Mouse (Mus musculus) Patski (cell line): ENCODE data around the gene Ccdc36. TPM values are rescaled to one million over a fixed set of nuclear protein-coding genes. Genes with fewer than 3 reads are reported as not detected.

Experiments used
- ATAC-seq: fragments of 100-300 bp; one replicate; pipeline ENCODE4 v1.8.0; 2021
- CTCF ChIA-PET: fragments of 350-600 bp; sonication (Branson Sonifier 250); formaldehyde crosslinking; loops from one replicate; lab custom pipeline; 2022; ENCODE audit warnings: inconsistent platforms; lab: Charles Lee
- POLR2A ChIA-PET: fragments of 350-600 bp; sonication (Branson Sonifier 250); formaldehyde crosslinking; loops from one replicate; lab custom pipeline; 2022; ENCODE audit warnings: antibody characterized with exemption, inconsistent platforms; lab: Charles Lee
- DNase-seq: peaks from one replicate; pipeline ENCODE4 v3.0.0-alpha.2; 2011; ENCODE audit warnings: low read depth, low spot score
- H3K27me3 ChIP-seq: fragments of 371-371 bp; one replicate; pipeline ENCODE4 v1.5.1; 2021
- CTCF ChIP-seq: fragments of 100-300 bp; IDR thresholded peaks from one replicate; pipeline ENCODE4 v1.5.1; 2021
- in situ Hi-C: fragments of 300-500 bp; cut with MboI; formaldehyde crosslinking; loops from 3 replicates; pipeline ENCODE4 v1.11.1; 2018; ENCODE audit warnings: low pct_unique_long_range_greater_than_20kb, mixed read lengths
- polyA plus RNA-seq: library from polyadenylated mRNA; unstranded; gene quantifications from one replicate; pipeline ENCODE4 v1.2.3, GENCODE M21; 2021

Ccdc36 gene
- polyA plus RNA-seq, result not detected

GRCm38 (mm10) chr9:108428384-108428783 lies at the start of gene Ccdc36:
Gene Ccdc36 (minus strand): TSS chr9:108428484.
- DNase-seq, result no peak
- in situ Hi-C loops, result no loop called here
- ChIA-PET POLR2A (interaction anchor here (0.7 kb wide), 1 partner anchor 1884 kb away, joined by 3 read pairs; no protein-coding TSS in a partner anchor), CTCF (interaction anchor here (1.4 kb wide), 1 partner anchor 27 kb away, joined by 3 read pairs; no protein-coding TSS in a partner anchor)
- no peak for ATAC-seq
- TF ChIP-seq CTCF, result no peak
- peaks cover 19% of the 10 kb centered on the region for H3K27me3 ChIP-seq

GRCm38 (mm10) chr9:108474528-108474927 lies 46.2 kb upstream of the Ccdc36 start:
- ATAC-seq (no peak), DNase-seq (no peak)
- ChIA-PET CTCF (no interaction called here), POLR2A (no interaction called here)
- in situ Hi-C loops, result no loop called here
- TF ChIP-seq CTCF, result no peak
- no peaks in the 10 kb centered on the region for H3K27me3 ChIP-seq

GRCm38 (mm10) chr9:108469845-108470244 lies 41.6 kb upstream of the Ccdc36 start:
- no peak for DNase-seq
- ChIA-PET CTCF (no interaction called here), POLR2A (no interaction called here)
- no peaks in the 10 kb centered on the region for H3K27me3 ChIP-seq
- in situ Hi-C loops, result no loop called here
- ATAC-seq, result no peak
- no peak for TF ChIP-seq CTCF

- ChIA-PET POLR2A (no interaction called here), CTCF (no interaction called here)
- in situ Hi-C loops, result no loop called here
- DNase-seq, result no peak
- TF ChIP-seq CTCF, result no peak
- no peak for ATAC-seq
- H3K27me3 ChIP-seq, result no peaks in the 10 kb centered on the region
These were observed 41.1 kb upstream of the Ccdc36 start for GRCm38 (mm10) chr9:108469430-108469829.

GRCm38 (mm10) chr9:108466219-108466618 lies 37.9 kb upstream of the Ccdc36 start:
- TF ChIP-seq CTCF, result no peak
- in situ Hi-C loops, result no loop called here
- ATAC-seq (no peak), DNase-seq (no peak)
- ChIA-PET POLR2A (no interaction called here), CTCF (no interaction called here)
- H3K27me3 ChIP-seq, result no peaks in the 10 kb centered on the region

- DNase-seq, result no peak
- TF ChIP-seq CTCF, result no peak
- in situ Hi-C loops, result no loop called here
- H3K27me3 ChIP-seq, result no peaks in the 10 kb centered on the region
- POLR2A ChIA-PET, result interaction anchor here (0.8 kb wide), 1 partner anchor 19 kb away, joined by 3 read pairs; no protein-coding TSS in a partner anchor
- ATAC-seq, result no peak
- CTCF ChIA-PET, result no interaction called here
These were observed 35.4 kb upstream of the Ccdc36 start for GRCm38 (mm10) chr9:108463713-108464112.

GRCm38 (mm10) chr9:108462192-108462591 lies 33.9 kb upstream of the Ccdc36 start:
- POLR2A ChIA-PET, result interaction anchor here (0.7 to 1.6 kb wide), 5 partner anchors 13 to 28 kb away, joined by 3 to 10 read pairs (median 3); partner anchors contain the start of genes BC048562, Lamb2 and Usp19
- in situ Hi-C loops, result no loop called here
- DNase-seq (no peak), ATAC-seq (no peak)
- no peak for TF ChIP-seq CTCF
- CTCF ChIA-PET, result interaction anchor here (1.5 kb wide), 3 partner anchors 10 to 20 kb away, joined by 3 to 5 read pairs (median 3); no protein-coding TSS in a partner anchor
- H3K27me3 ChIP-seq, result no peaks in the 10 kb centered on the region

GRCm38 (mm10) chr9:108461675-108462074 lies 33.4 kb upstream of the Ccdc36 start:
- ChIA-PET CTCF (interaction anchor here (1.5 kb wide), 3 partner anchors 9 to 20 kb away, joined by 3 to 5 read pairs (median 3); no protein-coding TSS in a partner anchor), POLR2A (interaction anchor here (0.6 to 1.6 kb wide), 6 partner anchors 12 to 80 kb away, joined by 3 to 10 read pairs (median 3); partner anchors contain the start of genes BC048562, Lamb2 and Usp19)
- ATAC-seq (no peak), DNase-seq (no peak)
- no peaks in the 10 kb centered on the region for H3K27me3 ChIP-seq
- in situ Hi-C loops, result no loop called here
- no peak for TF ChIP-seq CTCF

GRCm38 (mm10) chr9:108461181-108461631 lies 32.9 kb upstream of the Ccdc36 start, which contains the start of gene Klhdc8b:
Gene Klhdc8b (minus strand): TSS chr9:108461581.
- TF ChIP-seq CTCF, result no peak
- ATAC-seq (no peak), DNase-seq (no peak)
- no peaks in the 10 kb centered on the region for H3K27me3 ChIP-seq
- CTCF ChIA-PET, result interaction anchor here (1.5 kb wide), 1 partner anchor 11 kb away, joined by 3 read pairs; no protein-coding TSS in a partner anchor
- POLR2A ChIA-PET, result interaction anchor here (0.6 to 1.6 kb wide), 2 partner anchors 12 to 80 kb away, joined by 3 to 4 read pairs; no protein-coding TSS in a partner anchor
- in situ Hi-C loops, result no loop called here

- ATAC-seq (peak; percentile 63), DNase-seq (no peak)
- in situ Hi-C loops, result no loop called here
- no peaks in the 10 kb centered on the region for H3K27me3 ChIP-seq
- ChIA-PET CTCF (interaction anchor here (1.1 to 1.5 kb wide), 2 partner anchors 10 to 19 kb away, joined by 3 read pairs; partner anchors contain the start of gene Lamb2), POLR2A (interaction anchor here (0.6 to 1.6 kb wide), 2 partner anchors 11 to 81 kb away, joined by 3 to 4 read pairs; no protein-coding TSS in a partner anchor)
- no peak for TF ChIP-seq CTCF
These were observed 32.3 kb upstream of the Ccdc36 start, which contains the start of gene Ccdc71 for GRCm38 (mm10) chr9:108460319-108461178. Gene Ccdc71 (plus strand): TSS chr9:108460527.
